In the genomic region with DNA sequence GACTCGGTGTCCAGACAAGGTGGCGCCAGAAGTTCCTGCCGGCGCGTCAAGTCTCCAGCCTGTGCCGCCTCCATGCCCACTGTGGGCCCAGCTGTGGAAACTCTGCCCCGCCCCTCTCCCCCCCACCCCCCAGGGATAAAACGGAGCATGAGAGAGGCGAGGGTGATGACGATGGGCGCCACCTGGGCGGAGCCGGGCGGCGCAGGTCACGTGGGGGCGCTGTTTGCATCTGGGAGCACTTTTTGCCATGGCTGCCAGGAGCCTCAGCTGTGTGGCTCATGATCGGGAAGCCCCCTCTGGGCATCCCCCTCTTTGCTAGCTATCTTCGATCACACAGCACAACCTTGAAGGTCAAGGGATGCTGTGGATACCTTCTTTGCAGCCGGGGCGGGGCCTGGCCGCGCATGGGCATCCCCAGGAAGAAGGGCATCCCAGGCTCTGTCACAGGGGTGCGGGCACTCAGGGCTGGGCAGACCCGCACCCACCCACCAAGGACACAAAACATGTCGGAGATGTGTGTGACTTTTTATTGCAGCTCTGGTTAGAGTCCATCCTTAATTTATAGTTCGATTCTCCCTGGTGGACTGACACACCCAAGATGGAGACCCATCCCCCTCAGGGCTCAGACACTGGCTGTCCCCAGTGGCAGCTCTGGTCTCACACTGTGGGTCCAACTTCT, we compare ENCODE assay signal across 22 mouse cellular contexts. TPM values are rescaled to one million over a fixed set of nuclear protein-coding genes. Genes with fewer than 3 reads are reported as not detected.
DNase-seq lines count a peak whose midpoint lies in the region; ATAC-seq and TF ChIP-seq lines count a peak whose summit lies in the region.
"Had no signal": no experiment of that assay in that cellular context is flagged by ENCODE, and none has a peak within 500 bp of the region (broad histone marks: within the 10 kb centered on the region; RNA-seq: fewer than 3 reads in every experiment).

A gene (minus strand): TSS at position 88 of the 679 bp plus-strand sequence.

- no peaks in the 10 kb centered on the region for H3K27me3 ChIP-seq in hindbrain, embryonic 14.5 days (ENCODE audit: control insufficient read depth, insufficient read depth, low read length)
- no peaks in the 10 kb centered on the region for H3K27me3 ChIP-seq in hindbrain, embryonic 11.5 days (ENCODE audit: control insufficient read depth, insufficient read depth, low read length)
- H3K27me3 ChIP-seq in midbrain, embryonic 15.5 days (replicated peaks) = no peaks in the 10 kb centered on the region
- no peaks in the 10 kb centered on the region for H3K27me3 ChIP-seq in midbrain, postnatal 0 days (ENCODE audit: insufficient read depth, low read length)
- H3K27me3 ChIP-seq: CH12.LX; forebrain, embryonic 13.5 days; hindbrain, embryonic 13.5 days had no signal

- no peak within 1 kb of the TSS for H3K9ac ChIP-seq in hindbrain, embryonic 14.5 days
- no peak within 1 kb of the TSS for H3K9ac ChIP-seq in hindbrain, embryonic 11.5 days (ENCODE audit: low read depth, low read length)
- H3K9ac ChIP-seq in midbrain, embryonic 15.5 days = no peak within 1 kb of the TSS
- H3K9ac ChIP-seq in midbrain, postnatal 0 days (replicated peaks; ENCODE audit: low read length, poor library complexity, severe bottlenecking) = no peak within 1 kb of the TSS
- peak within 1 kb of the TSS; percentile 21; the same call in 1 of the 2 replicates for H3K9ac ChIP-seq in ES-E14 (ENCODE audit: insufficient read depth, low read depth, low read length, poor library complexity, severe bottlenecking)
- H3K9ac ChIP-seq: forebrain, embryonic 13.5 days; forebrain, postnatal 0 days; hindbrain, embryonic 13.5 days had no signal

- no peak for DNase-seq in hindbrain, embryonic 14.5 days (ENCODE audit: low spot score)
- DNase-seq in hindbrain, embryonic 11.5 days (ENCODE audit: low spot score) = no peak
- DNase-seq in midbrain, postnatal 0 days (ENCODE audit: low spot score) = no peak
- no peak for DNase-seq in ES-E14 (ENCODE audit: low read depth, low spot score)
- no peak for DNase-seq in left cerebral cortex, adult 9 months (ENCODE audit: low spot score in 2 of 2)
- DNase-seq: adrenal gland, adult 2 months; adrenal gland, postnatal 25 days; cerebellum, adult 18-20 months; cerebellum, adult 9-11 months; cerebellum, postnatal 36 days; forebrain, postnatal 0 days; gastrocnemius, adult 2 months; gastrocnemius, postnatal 25 days; heart, adult 11 months; heart, postnatal 36 days had no signal

- in situ Hi-C loops in ES-E14 (cut with MboI; ENCODE audit: low sequenced_read_pairs in 2 of 2, unreplicated experiment in 2 of 2) = no loop called here

- 92% methylated on average over 27 of the region's 27 CpGs for WGBS in hindbrain, embryonic 14.5 days
- 86% methylated on average over 25 of the region's 27 CpGs for WGBS in hindbrain, embryonic 11.5 days
- 90% methylated on average over 27 of the region's 27 CpGs for WGBS in midbrain, embryonic 15.5 days
- 92% methylated on average over 24 of the region's 27 CpGs for WGBS in midbrain, postnatal 0 days

- TF ChIP-seq CTCF in midbrain, postnatal 0 days (IDR thresholded peaks at IDR 0.05) = no peak

- 0 out of 2 replicates have a peak, but pooled peaks have one; percentile 10 for ATAC-seq in hindbrain, embryonic 14.5 days (ENCODE audit: low FRiP score)
- ATAC-seq in hindbrain, embryonic 11.5 days (ENCODE audit: low FRiP score) = no peak
- ATAC-seq in midbrain, embryonic 15.5 days (replicated peaks) = 0 out of 2 replicates have a peak, but pooled peaks have one; percentile 53
- no peak for ATAC-seq in midbrain, postnatal 0 days (ENCODE audit: low FRiP score)
- no peak; the same call in 1 of the 2 replicates for ATAC-seq in granulocyte monocyte progenitor cell, adult 5-6 weeks (replicated peaks; ENCODE audit: poor library complexity, severe bottlenecking)
- ATAC-seq: forebrain, embryonic 13.5 days; forebrain, postnatal 0 days; intestine, embryonic 16.5 days had no signal

- no peaks in the 10 kb centered on the region for H3K9me3 ChIP-seq in hindbrain, embryonic 14.5 days (ENCODE audit: control insufficient read depth, low read length)
- H3K9me3 ChIP-seq in hindbrain, embryonic 11.5 days (ENCODE audit: control insufficient read depth, low read length) = no peaks in the 10 kb centered on the region
- no peaks in the 10 kb centered on the region for H3K9me3 ChIP-seq in midbrain, embryonic 15.5 days
- H3K9me3 ChIP-seq in midbrain, postnatal 0 days (ENCODE audit: low read length) = no peaks in the 10 kb centered on the region
- H3K9me3 ChIP-seq in ES-E14 (ENCODE audit: control insufficient read depth, insufficient read depth, low read depth, low read length) = no peaks in the 10 kb centered on the region
- H3K9me3 ChIP-seq: forebrain, embryonic 13.5 days; hindbrain, embryonic 13.5 days had no signal

- H3K4me3 ChIP-seq in hindbrain, embryonic 14.5 days (replicated peaks; ENCODE audit: low read length) = no peak within 1 kb of the TSS
- H3K4me3 ChIP-seq in hindbrain, embryonic 11.5 days (ENCODE audit: low read depth, low read length) = no peak within 1 kb of the TSS
- H3K4me3 ChIP-seq in midbrain, embryonic 15.5 days = no peak within 1 kb of the TSS
- no peak within 1 kb of the TSS for H3K4me3 ChIP-seq in midbrain, postnatal 0 days (ENCODE audit: low read depth, low read length)
- peak within 1 kb of the TSS; percentile 56 to 57 for H3K4me3 ChIP-seq in ES-E14 (ENCODE audit: insufficient read depth in 1 of 2, low read depth in 1 of 2, low read length in 2 of 2, poor library complexity in 1 of 2, severe bottlenecking in 1 of 2)
- H3K4me3 ChIP-seq: forebrain, embryonic 13.5 days; gastrocnemius, adult 2 months; hindbrain, embryonic 13.5 days had no signal

- no peak within 1 kb of the TSS for H3K27ac ChIP-seq in hindbrain, embryonic 14.5 days
- no peak within 1 kb of the TSS for H3K27ac ChIP-seq in hindbrain, embryonic 11.5 days (ENCODE audit: low read depth, low read length)
- H3K27ac ChIP-seq in midbrain, embryonic 15.5 days = no peak within 1 kb of the TSS
- no peak within 1 kb of the TSS for H3K27ac ChIP-seq in midbrain, postnatal 0 days (ENCODE audit: low read depth, low read length)
- no peak within 1 kb of the TSS for H3K27ac ChIP-seq in ES-E14 (ENCODE audit: insufficient read depth, low read depth, low read length, poor library complexity, severe bottlenecking)
- H3K27ac ChIP-seq: forebrain, embryonic 13.5 days; gastrocnemius, adult 2 months; hindbrain, embryonic 13.5 days had no signal

- peaks cover 54% of the 10 kb centered on the region for H3K36me3 ChIP-seq in hindbrain, embryonic 14.5 days (replicated peaks; ENCODE audit: control insufficient read depth, insufficient read depth)
- peaks cover 6% of the 10 kb centered on the region; the same call in 1 of the 2 replicates for H3K36me3 ChIP-seq in hindbrain, embryonic 11.5 days (ENCODE audit: control insufficient read depth, insufficient read depth, low read length)
- H3K36me3 ChIP-seq in midbrain, embryonic 15.5 days (replicated peaks) = peaks cover 24% of the 10 kb centered on the region
- H3K36me3 ChIP-seq in midbrain, postnatal 0 days (ENCODE audit: insufficient read depth, low read length) = peaks cover 31% of the 10 kb centered on the region
- H3K36me3 ChIP-seq in ES-E14 (ENCODE audit: control insufficient read depth, insufficient read depth, low read length, poor library complexity, severe bottlenecking) = peaks cover 26% of the 10 kb centered on the region; the same call in 1 of the 2 replicates

- peaks cover 6% of the 10 kb centered on the region for H3K4me1 ChIP-seq in hindbrain, embryonic 14.5 days (replicated peaks; ENCODE audit: control insufficient read depth, insufficient read depth, low read length)
- no peaks in the 10 kb centered on the region for H3K4me1 ChIP-seq in hindbrain, embryonic 11.5 days (replicated peaks; ENCODE audit: control insufficient read depth, insufficient read depth, low read length)
- peaks cover 7% of the 10 kb centered on the region for H3K4me1 ChIP-seq in midbrain, embryonic 15.5 days
- 0 out of 2 replicates have a peak, but pooled peaks cover under 1% of the 10 kb centered on the region for H3K4me1 ChIP-seq in midbrain, postnatal 0 days (ENCODE audit: insufficient read depth, low read length)
- H3K4me1 ChIP-seq in ES-E14 (ENCODE audit: control insufficient read depth in 2 of 2, insufficient read depth in 2 of 2, low read length in 2 of 2, poor library complexity in 1 of 2) = peaks cover 0 to 6% of the 10 kb centered on the region in 2 experiments; a peak in 1 of 4 replicates

- H3K4me2 ChIP-seq in hindbrain, embryonic 14.5 days (replicated peaks) = no peak within 1 kb of the TSS
- no peak within 1 kb of the TSS for H3K4me2 ChIP-seq in hindbrain, embryonic 11.5 days (replicated peaks; ENCODE audit: low read depth, low read length)
- H3K4me2 ChIP-seq in midbrain, embryonic 15.5 days = no peak within 1 kb of the TSS
- no peak within 1 kb of the TSS for H3K4me2 ChIP-seq in midbrain, postnatal 0 days (ENCODE audit: low read depth, low read length, poor library complexity, severe bottlenecking)
- H3K4me2 ChIP-seq: forebrain, embryonic 13.5 days; heart, embryonic 11.5 days; hindbrain, embryonic 13.5 days had no signal

TF ChIP-seq in ES-E14, 5 proteins besides CTCF, POLR2A, EP300 and RAD21:
- TF ChIP-seq ZC3H11A (IDR thresholded peaks at IDR 0.05; ENCODE audit: borderline replicate concordance, low read depth, low read length) (no peak), MAFK (IDR thresholded peaks at IDR 0.05; ENCODE audit: insufficient read depth, low read depth, low read length) (no peak), CHD2 (IDR thresholded peaks at IDR 0.05; ENCODE audit: low read depth, low read length) (no peak), HCFC1 (IDR thresholded peaks at IDR 0.05; ENCODE audit: borderline replicate concordance, insufficient read depth, low read length) (no peak), ZNF384 (IDR thresholded peaks at IDR 0.05; ENCODE audit: low read depth, low read length) (no peak)
TF ChIP-seq in ES-E14: peak in this region for 0.

RNA-seq across cellular contexts. Expression of the gene that starts here (rescaled TPM):
- 1.0 and 2.0 TPM in 2 replicates for polyA plus RNA-seq in hindbrain, embryonic 14.5 days (2014; fragmentation: Nextera tagmentation; extraction: Ambion mirVana)
- 0.45 and 2.7 TPM in 2 replicates for polyA plus RNA-seq in hindbrain, embryonic 11.5 days (2014; fragmentation: Nextera tagmentation; extraction: Ambion mirVana)
- polyA plus RNA-seq in midbrain, embryonic 15.5 days (2015; fragmentation: Nextera tagmentation; extraction: Ambion mirVana) = 0.86 and 3.1 TPM in 2 replicates
- total RNA-seq in midbrain, postnatal 0 days (2014; rRNA removed) = 10.7 TPM in 1 of 2 replicates, not detected in the other
- 0.20 TPM in 1 of 2 replicates, not detected in the other for polyA plus RNA-seq in midbrain, postnatal 0 days (2015; fragmentation: Nextera tagmentation; extraction: Ambion mirVana)
- 1.3 and 2.0 TPM in 2 replicates for total RNA-seq in ES-E14 (2012; rRNA removed)
- total RNA-seq in granulocyte monocyte progenitor cell, adult 5-6 weeks (2014; fragmentation: Nextera tagmentation) = 6.2 TPM in 1 of 2 replicates, not detected in the other
- total RNA-seq in granulocyte monocyte progenitor cell, adult 5-6 weeks (2017) = not detected in 2 replicates
- total RNA-seq: adrenal gland, adult 2 months; adrenal gland, postnatal 25 days; forebrain, postnatal 0 days; gastrocnemius, adult 2 months; gastrocnemius, postnatal 25 days; heart, postnatal 36 days had no signal
- polyA plus RNA-seq: adrenal gland, adult 2 months had no signal

Comparison
In these comparisons a context has a peak if more than half of its experiments do, and no peak if none do; other contexts are left out.
1. ATAC-seq: peak in hindbrain, embryonic 14.5 days (single experiment) and midbrain, embryonic 15.5 days (single experiment); none in hindbrain, embryonic 11.5 days (single experiment), midbrain, postnatal 0 days (single experiment) and granulocyte monocyte progenitor cell, adult 5-6 weeks (single experiment).
2. H3K4me3 ChIP-seq: peak in ES-E14 (2 of 2); none in hindbrain, embryonic 14.5 days (single experiment), hindbrain, embryonic 11.5 days (single experiment), midbrain, embryonic 15.5 days (single experiment) and midbrain, postnatal 0 days (single experiment).